Mouse (Mus musculus) heart, embryonic 11.5 days (tissue): ENCODE measurements around the gene Tmem44. TPM values are rescaled to one million over a fixed set of nuclear protein-coding genes. Genes with fewer than 3 reads are reported as not detected.

Source experiments
- ATAC-seq: fragments of 200-750 bp; cut with Nextera tagmentation; replicated peaks from 2 replicates; pipeline ENCODE4 v1.8.0; 2017; ENCODE audit warnings: moderate library complexity; ENCODE audit not compliant: insufficient number of reproducible peaks, low FRiP score, low TSS enrichment
- H3K27ac ChIP-seq: fragments of 300-500 bp; sonication (generic); 2 replicates; pipeline ENCODE4 v1.5.1; 2014; ENCODE audit warnings: mild to moderate bottlenecking, low read depth, low read length
- H3K27me3 ChIP-seq: fragments of 300-500 bp; sonication (generic); 2 replicates; pipeline ENCODE4 v1.6.1; 2014; ENCODE audit warnings: mild to moderate bottlenecking, low read length, mixed read lengths; ENCODE audit not compliant: control insufficient read depth, insufficient read depth
- H3K36me3 ChIP-seq: fragments of 300-500 bp; sonication (generic); 2 replicates; pipeline ENCODE4 v1.6.1; 2014; ENCODE audit warnings: mild to moderate bottlenecking, low read length, moderate library complexity, mixed read lengths; ENCODE audit not compliant: control insufficient read depth, insufficient read depth
- H3K4me1 ChIP-seq: fragments of 300-500 bp; sonication (generic); 2 replicates; pipeline ENCODE4 v1.6.1; 2014; ENCODE audit warnings: low read length; ENCODE audit not compliant: control insufficient read depth, insufficient read depth
- H3K4me2 ChIP-seq: fragments of 300-500 bp; sonication (generic); 2 replicates; pipeline ENCODE4 v1.6.1; 2014; ENCODE audit warnings: mild to moderate bottlenecking, moderate library complexity
- H3K4me3 ChIP-seq: fragments of 300-500 bp; sonication (generic); 2 replicates; pipeline ENCODE4 v1.5.1; 2014; ENCODE audit warnings: low read depth, low read length
- H3K9ac ChIP-seq: fragments of 300-500 bp; sonication (generic); 2 replicates; pipeline ENCODE4 v1.6.1; 2014; ENCODE audit warnings: mild to moderate bottlenecking, low read depth, low read length, moderate library complexity
- H3K9me3 ChIP-seq: fragments of 300-500 bp; sonication (generic); replicated peaks from 2 replicates; pipeline ENCODE4 v1.6.1; 2016; ENCODE audit warnings: low read length; ENCODE audit not compliant: control insufficient read depth
- WGBS: fragments of 180-500 bp; shearing (Covaris S2); extraction: QIAGEN DNeasy Blood & Tissue Kit; methylation state at CpG from one replicate; pipeline ENCODE4 v1.1.7; 2014; ENCODE audit not compliant: insufficient replicate concordance; 5-methylcytosine and 5-hydroxymethylcytosine counted together
- polyA plus RNA-seq: library from polyadenylated mRNA; unstranded; fragments of >200 nt; fragmentation: Nextera tagmentation; extraction: Ambion mirVana; gene quantifications from 2 replicates; pipeline ENCODE4 v1.2.1, GENCODE M21; 2014

Tmem44 gene
- polyA plus RNA-seq, 1 experiment from 2014 or later: 16.4 TPM

DNA sequence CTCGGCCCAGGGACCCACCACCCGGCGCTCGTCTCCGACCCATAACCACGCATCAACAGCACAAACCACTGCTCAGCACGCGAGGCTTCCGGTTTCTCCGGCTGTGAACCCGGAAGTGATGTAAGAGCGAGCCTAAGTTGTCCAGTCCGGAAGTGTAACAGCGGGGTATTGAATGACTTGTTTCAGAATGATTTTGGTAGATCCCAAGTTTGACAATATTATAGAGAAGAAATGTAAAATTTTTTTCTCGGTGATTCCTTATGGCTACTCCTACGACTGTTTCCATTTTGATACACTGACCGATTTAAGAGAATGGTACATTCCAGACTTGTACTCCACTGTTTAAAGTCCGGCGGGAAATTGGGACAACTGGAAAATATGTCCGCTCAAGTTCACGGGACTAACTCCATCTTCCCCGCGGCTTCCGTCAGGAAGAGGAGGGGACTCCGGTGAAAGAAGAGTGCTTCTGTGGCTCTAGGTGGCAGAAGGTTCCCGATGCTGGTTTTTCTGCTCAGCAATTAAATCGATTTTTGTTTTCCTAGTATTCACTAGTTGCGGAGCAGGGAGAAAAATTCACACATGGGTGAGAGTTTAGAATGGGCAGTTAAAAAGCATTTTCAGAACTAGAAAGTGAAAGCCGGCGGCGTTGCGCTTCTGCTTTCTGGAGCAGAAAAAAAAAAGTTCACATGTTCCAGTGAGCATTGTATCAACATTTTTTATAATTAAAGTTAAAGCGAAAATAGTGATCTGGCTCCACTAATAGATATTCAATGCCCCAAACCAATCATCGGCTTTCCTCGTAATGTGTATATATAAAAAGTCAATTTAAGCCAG lies 37.1 kb upstream of the Tmem44 start, which contains the start of gene Lsg1:
Gene Lsg1 (minus strand): TSS at position 99 of the 834 bp plus-strand sequence.
- H3K27me3 ChIP-seq: no peaks in the 10 kb centered on the region
- H3K27ac ChIP-seq: peak within 1 kb of the TSS; percentile 25
- peak within 1 kb of the TSS; percentile 91 for H3K4me3 ChIP-seq
- H3K9me3 ChIP-seq: no peaks in the 10 kb centered on the region
- H3K9ac ChIP-seq: peak within 1 kb of the TSS; percentile 87
- WGBS: 4% methylated on average over 35 of the region's 35 CpGs
- H3K36me3 ChIP-seq: peaks cover 3% of the 10 kb centered on the region
- ATAC-seq: peak; percentile 88
- peaks cover 4% of the 10 kb centered on the region; the same call in 1 of the 2 replicates for H3K4me1 ChIP-seq
- peak within 1 kb of the TSS; percentile 97 for H3K4me2 ChIP-seq

- Histone ChIP-seq H3K4me3 (peak overlapping the region; percentile 91), H3K36me3 (peaks cover 9% of the 10 kb centered on the region), H3K9me3 (no peaks in the 10 kb centered on the region), H3K9ac (peak overlapping the region; percentile 87), H3K27me3 (no peaks in the 10 kb centered on the region), H3K27ac (peak overlapping the region; percentile 25), H3K4me2 (peak overlapping the region; percentile 97), H3K4me1 (peaks cover 4% of the 10 kb centered on the region; the same call in 1 of the 2 replicates)
- 3% methylated on average over 19 of the region's 19 CpGs for WGBS
- ATAC-seq: peak; percentile 31; the same call in 1 of the 2 replicates
Measured at GRCm38 (mm10) chr16:30586935-30587493, 36.4 kb upstream of the Tmem44 start.

GRCm38 (mm10) chr16:30580765-30581164 lies 30.1 kb upstream of the Tmem44 start:
- Histone ChIP-seq H3K9ac (no peak overlapping the region), H3K4me1 (no peaks in the 10 kb centered on the region), H3K36me3 (peaks cover 50% of the 10 kb centered on the region), H3K9me3 (no peaks in the 10 kb centered on the region), H3K4me2 (no peak overlapping the region), H3K27me3 (no peaks in the 10 kb centered on the region), H3K27ac (no peak overlapping the region), H3K4me3 (no peak overlapping the region)
- WGBS: 88% methylated on average over 5 of the region's 5 CpGs
- no peak for ATAC-seq

DNA sequence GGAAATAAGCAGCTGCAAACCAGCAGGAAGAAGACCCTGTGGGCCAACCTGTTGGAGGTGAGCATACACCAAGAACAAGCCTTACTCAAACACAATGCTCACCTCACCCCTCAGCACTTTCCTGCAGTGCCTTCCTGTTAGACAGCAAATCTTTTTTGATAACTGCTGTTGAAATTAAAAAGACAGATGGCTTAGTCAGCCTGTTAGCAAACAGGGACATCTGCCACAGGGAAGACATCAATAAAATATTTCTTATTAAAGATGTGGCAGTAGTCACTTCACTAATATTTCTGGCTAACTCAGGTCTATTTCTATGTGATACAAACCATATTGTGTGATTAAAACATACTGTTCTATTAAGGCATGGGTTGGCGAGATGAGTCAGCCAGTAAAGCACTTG lies 25.8 kb upstream of the Tmem44 start:
- 89% methylated on average over 1 of the region's 1 CpGs for WGBS

GRCm38 (mm10) chr16:30575815-30576214 lies 25.2 kb upstream of the Tmem44 start:
- no peaks in the 10 kb centered on the region for H3K4me1 ChIP-seq
- H3K4me2 ChIP-seq: no peak overlapping the region
- no peak overlapping the region for H3K4me3 ChIP-seq
- H3K27ac ChIP-seq: no peak overlapping the region
- H3K36me3 ChIP-seq: peaks cover 55% of the 10 kb centered on the region
- no peaks in the 10 kb centered on the region for H3K27me3 ChIP-seq
- no peak for ATAC-seq
- H3K9ac ChIP-seq: no peak overlapping the region
- WGBS: 75% methylated on average over 7 of the region's 7 CpGs
- no peaks in the 10 kb centered on the region for H3K9me3 ChIP-seq

More for the DNA sequence above, 25.8 kb upstream of the Tmem44 start:
- Histone ChIP-seq H3K4me2 (no peak overlapping the region), H3K4me1 (no peaks in the 10 kb centered on the region), H3K36me3 (peaks cover 51% of the 10 kb centered on the region), H3K9me3 (no peaks in the 10 kb centered on the region), H3K9ac (no peak overlapping the region), H3K27ac (no peak overlapping the region), H3K4me3 (no peak overlapping the region), H3K27me3 (no peaks in the 10 kb centered on the region)
- ATAC-seq: no peak

GRCm38 (mm10) chr16:30572239-30572638 lies 21.6 kb upstream of the Tmem44 start:
- no peak for ATAC-seq
- Histone ChIP-seq H3K4me3 (no peak overlapping the region), H3K36me3 (peaks cover 57% of the 10 kb centered on the region), H3K27ac (no peak overlapping the region), H3K9me3 (no peaks in the 10 kb centered on the region), H3K27me3 (no peaks in the 10 kb centered on the region), H3K9ac (no peak overlapping the region), H3K4me1 (no peaks in the 10 kb centered on the region), H3K4me2 (no peak overlapping the region)
- 64% methylated on average over 4 of the region's 4 CpGs for WGBS

- no peaks in the 10 kb centered on the region for H3K9me3 ChIP-seq
- H3K36me3 ChIP-seq: peaks cover 56% of the 10 kb centered on the region
- no peak overlapping the region for H3K4me2 ChIP-seq
- no peaks in the 10 kb centered on the region for H3K4me1 ChIP-seq
- H3K4me3 ChIP-seq: no peak overlapping the region
- no peak overlapping the region for H3K27ac ChIP-seq
- WGBS: 91% methylated on average over 5 of the region's 5 CpGs
- no peak for ATAC-seq
- H3K27me3 ChIP-seq: no peaks in the 10 kb centered on the region
- no peak overlapping the region for H3K9ac ChIP-seq
Measured at GRCm38 (mm10) chr16:30571378-30571777, 20.7 kb upstream of the Tmem44 start.

DNA sequence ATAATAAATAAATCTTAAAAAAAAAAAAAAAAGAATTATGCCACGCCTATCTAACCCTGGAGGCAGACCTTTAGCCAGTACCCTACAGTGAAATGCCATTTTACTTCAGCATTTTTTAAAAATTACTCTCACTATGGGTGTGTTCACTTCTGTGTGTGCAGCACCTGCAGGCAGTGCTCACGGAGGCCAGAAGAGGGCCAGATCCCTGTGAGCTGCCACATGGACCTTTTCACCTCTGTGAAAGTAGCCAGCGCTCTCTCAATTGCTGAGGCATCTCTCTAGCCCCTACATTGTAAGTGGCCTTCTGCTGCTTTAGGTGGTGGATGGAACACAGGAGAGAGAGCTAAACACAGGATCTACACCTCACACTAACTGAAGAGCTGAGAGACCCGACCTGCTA lies 19.5 kb upstream of the Tmem44 start:
- 89% methylated on average over 4 of the region's 4 CpGs for WGBS
- peaks cover 57% of the 10 kb centered on the region for H3K36me3 ChIP-seq
- H3K4me2 ChIP-seq: no peak overlapping the region
- H3K9ac ChIP-seq: no peak overlapping the region
- ATAC-seq: no peak
- H3K4me1 ChIP-seq: no peaks in the 10 kb centered on the region
- H3K27ac ChIP-seq: no peak overlapping the region
- no peak overlapping the region for H3K4me3 ChIP-seq
- H3K27me3 ChIP-seq: no peaks in the 10 kb centered on the region
- H3K9me3 ChIP-seq: no peaks in the 10 kb centered on the region
